Mouse (Mus musculus) erythroblast, embryonic 14.5 days (primary cell): ENCODE measurements around the gene Guca1a. TPM values are rescaled to one million over a fixed set of nuclear protein-coding genes. Genes with fewer than 3 reads are reported as not detected.
A peak's percentile ranks its signal among the peaks of the same experiment; 100 is the strongest.
"Not testable (repeated sequence)": the region's sequence is repeated elsewhere in the genome, so short reads cannot be mapped to it uniquely, and the experiment has no call there.

ENCODE experiments used
- H3K27me3 ChIP-seq: 2 replicates; pipeline ENCODE4 v1.6.1; 2012; ENCODE audit warnings: inconsistent platforms; ENCODE audit not compliant: control insufficient read depth
- H3K36me3 ChIP-seq: 2 replicates; pipeline ENCODE4 v1.6.1; 2012; ENCODE audit warnings: mild to moderate bottlenecking, inconsistent platforms; ENCODE audit not compliant: control insufficient read depth
- H3K4me1 ChIP-seq: 2 replicates; pipeline ENCODE4 v1.6.1; 2012; ENCODE audit warnings: inconsistent platforms; ENCODE audit not compliant: control insufficient read depth
- H3K4me3 ChIP-seq: replicated peaks from 2 replicates; pipeline ENCODE3; 2012; ENCODE audit warnings: moderate library complexity, mild to moderate bottlenecking, inconsistent platforms
- H3K9me3 ChIP-seq: 2 replicates; pipeline ENCODE4 v1.6.1; 2012; ENCODE audit warnings: low read length, inconsistent platforms, mixed read lengths; ENCODE audit not compliant: control insufficient read depth
- GATA1 ChIP-seq: IDR thresholded peaks from 2 replicates; pipeline ENCODE4 v1.6.1; 2012; ENCODE audit warnings: low read length, inconsistent platforms, mixed read lengths
- TAL1 ChIP-seq: IDR thresholded peaks from 3 replicates; pipeline ENCODE4 v1.6.1; 2012; ENCODE audit warnings: low read length, inconsistent platforms, mixed read lengths
- polyA plus RNA-seq: library from polyadenylated mRNA; stranded (reverse); fragments of >175 nt; gene quantifications from 2 replicates; pipeline ENCODE4 v1.2.3, GENCODE M21; 2012

The Guca1a gene
- polyA plus RNA-seq, 1 experiment = not detected

GRCm38 (mm10) chr17:47440359-47440890 lies 40.0 kb upstream of the Guca1a start:
- TF ChIP-seq TAL1 (no peak), GATA1 (no peak)
- no peak overlapping the region for H3K4me3 ChIP-seq
- H3K27me3 ChIP-seq = peaks cover 38% of the 10 kb centered on the region
- H3K36me3 ChIP-seq = no peaks in the 10 kb centered on the region
- peaks cover under 1% of the 10 kb centered on the region; the same call in 1 of the 2 replicates for H3K4me1 ChIP-seq
- no peaks in the 10 kb centered on the region for H3K9me3 ChIP-seq

- no peaks in the 10 kb centered on the region; the same call in 1 of the 2 replicates for H3K4me1 ChIP-seq
- no peak for TF ChIP-seq GATA1
- H3K9me3 ChIP-seq = no peaks in the 10 kb centered on the region
- no peak overlapping the region for H3K4me3 ChIP-seq
- no peaks in the 10 kb centered on the region for H3K36me3 ChIP-seq
- H3K27me3 ChIP-seq = peaks cover 42% of the 10 kb centered on the region
Measured at GRCm38 (mm10) chr17:47439396-47440028, 39.1 kb upstream of the Guca1a start.

- TF ChIP-seq GATA1 = no peak
- no peak for TF ChIP-seq TAL1
- Histone ChIP-seq H3K27me3 (peaks cover 42% of the 10 kb centered on the region), H3K4me1 (no peaks in the 10 kb centered on the region; the same call in 1 of the 2 replicates), H3K36me3 (no peaks in the 10 kb centered on the region), H3K4me3 (no peak overlapping the region), H3K9me3 (no peaks in the 10 kb centered on the region)
Measured at GRCm38 (mm10) chr17:47438611-47439010, 38.2 kb upstream of the Guca1a start.

GRCm38 (mm10) chr17:47436907-47437547 lies 36.6 kb upstream of the Guca1a start, which contains the start of gene 1700001C19Rik:
Gene 1700001C19Rik, minus strand, starts transcription at chr17:47437376.
- H3K27me3 ChIP-seq = peaks cover 42% of the 10 kb centered on the region
- H3K36me3 ChIP-seq = no peaks in the 10 kb centered on the region
- no peaks in the 10 kb centered on the region; the same call in 1 of the 2 replicates for H3K4me1 ChIP-seq
- H3K9me3 ChIP-seq = no peaks in the 10 kb centered on the region
- no peak for TF ChIP-seq GATA1
- TF ChIP-seq TAL1 = no peak
- H3K4me3 ChIP-seq = peak within 1 kb of the TSS; percentile 40

- Histone ChIP-seq H3K4me3 (peak within 1 kb of the TSS; percentile 40), H3K4me1 (no peaks in the 10 kb centered on the region; the same call in 1 of the 2 replicates), H3K27me3 (peaks cover 42% of the 10 kb centered on the region)
Measured at GRCm38 (mm10) chr17:47436156-47436906, 35.9 kb upstream of the Guca1a start, which contains the start of gene AI661453. Gene AI661453, plus strand, starts transcription at chr17:47436615.

GRCm38 (mm10) chr17:47430815-47431214 lies 30.4 kb upstream of the Guca1a start:
- Histone ChIP-seq H3K4me1 (no peaks in the 10 kb centered on the region), H3K4me3 (no peak overlapping the region), H3K36me3 (no peaks in the 10 kb centered on the region), H3K9me3 (no peaks in the 10 kb centered on the region), H3K27me3 (peaks cover 11% of the 10 kb centered on the region)
- TF ChIP-seq TAL1 (no peak), GATA1 (no peak)

More at GRCm38 (mm10) chr17:47436156-47436906, 35.9 kb upstream of the Guca1a start, which contains the start of gene AI661453:
- no peaks in the 10 kb centered on the region for H3K36me3 ChIP-seq
- no peak for TF ChIP-seq GATA1
- TF ChIP-seq TAL1 = no peak
- H3K9me3 ChIP-seq = no peaks in the 10 kb centered on the region

- no peaks in the 10 kb centered on the region for H3K9me3 ChIP-seq
- no peaks in the 10 kb centered on the region for H3K36me3 ChIP-seq
- peaks cover 5% of the 10 kb centered on the region for H3K27me3 ChIP-seq
- H3K4me3 ChIP-seq = no peak overlapping the region
- TF ChIP-seq TAL1 (no peak), GATA1 (no peak)
- H3K4me1 ChIP-seq = no peaks in the 10 kb centered on the region
Measured at GRCm38 (mm10) chr17:47428831-47429304, 28.5 kb upstream of the Guca1a start.

- Histone ChIP-seq H3K9me3 (no peaks in the 10 kb centered on the region), H3K4me1 (no peaks in the 10 kb centered on the region), H3K27me3 (peaks cover 5% of the 10 kb centered on the region), H3K36me3 (no peaks in the 10 kb centered on the region), H3K4me3 (no peak overlapping the region)
- TF ChIP-seq TAL1 = no peak
- no peak for TF ChIP-seq GATA1
Measured at GRCm38 (mm10) chr17:47427316-47427715, 26.9 kb upstream of the Guca1a start.

- Histone ChIP-seq H3K4me1 (no peaks in the 10 kb centered on the region), H3K9me3 (no peaks in the 10 kb centered on the region), H3K36me3 (no peaks in the 10 kb centered on the region), H3K27me3 (peaks cover 5% of the 10 kb centered on the region), H3K4me3 (no peak overlapping the region)
- TF ChIP-seq TAL1 (no peak), GATA1 (no peak)
Measured at GRCm38 (mm10) chr17:47424186-47424585, 23.8 kb upstream of the Guca1a start.

GRCm38 (mm10) chr17:47422616-47423015 lies 22.2 kb upstream of the Guca1a start:
- H3K27me3 ChIP-seq, H3K36me3 ChIP-seq, H3K4me1 ChIP-seq, H3K4me3 ChIP-seq, H3K9me3 ChIP-seq: not testable (repeated sequence)
